In genomic region chrX:145545060-145545459, GRCm38 (mm10) we compare ENCODE assay signal across 25 mouse cellular contexts. TPM values are rescaled to one million over a fixed set of nuclear protein-coding genes. Genes with fewer than 3 reads are reported as not detected.
DNase-seq lines count a peak whose midpoint lies in the region; ATAC-seq and TF ChIP-seq lines count a peak whose summit lies in the region.
"Had no signal": no experiment of that assay in that cellular context is flagged by ENCODE, and none has a peak within 500 bp of the region (broad histone marks: within the 10 kb centered on the region; RNA-seq: fewer than 3 reads in every experiment).

No protein-coding gene starts in this region.

- TF ChIP-seq CTCF in C2C12 (IDR thresholded peaks at IDR 0.05; ENCODE audit: control insufficient read depth, insufficient read depth, insufficient read length): no peak

- no peak overlapping the region for H3K9ac ChIP-seq in midbrain, embryonic 16.5 days (ENCODE audit: low read depth, low read length)

- H3K4me1 ChIP-seq in midbrain, embryonic 16.5 days (ENCODE audit: control insufficient read depth, insufficient read depth, low read length): peaks cover 7% of the 10 kb centered on the region; the same call in 1 of the 2 replicates

- H3K4me2 ChIP-seq in midbrain, embryonic 16.5 days (ENCODE audit: low read length): no peak overlapping the region

- H3K4me3 ChIP-seq in C2C12 (ENCODE audit: insufficient read depth, poor library complexity, severe bottlenecking): no peak overlapping the region
- no peak overlapping the region for H3K4me3 ChIP-seq in midbrain, embryonic 16.5 days (ENCODE audit: low read depth, low read length)

- no peaks in the 10 kb centered on the region for H3K27me3 ChIP-seq in C2C12 (ENCODE audit: control insufficient read depth, insufficient read depth, insufficient read length)
- H3K27me3 ChIP-seq in midbrain, embryonic 16.5 days (ENCODE audit: control insufficient read depth, insufficient read depth, low read depth, low read length): no peaks in the 10 kb centered on the region
- H3K27me3 ChIP-seq: CH12.LX had no signal

- H3K9me3 ChIP-seq in midbrain, embryonic 16.5 days (replicated peaks; ENCODE audit: control insufficient read depth, low read length, poor library complexity, severe bottlenecking): no peaks in the 10 kb centered on the region
- H3K9me3 ChIP-seq: G1E had no signal

- no peaks in the 10 kb centered on the region for H3K79me3 ChIP-seq in C2C12 (ENCODE audit: low read depth)

- WGBS in midbrain, embryonic 16.5 days: 63% methylated on average over 3 of the region's 3 CpGs

- H3K36me3 ChIP-seq in C2C12 (ENCODE audit: control insufficient read depth, insufficient read depth): no peaks in the 10 kb centered on the region
- no peaks in the 10 kb centered on the region for H3K36me3 ChIP-seq in midbrain, embryonic 16.5 days (ENCODE audit: control insufficient read depth, insufficient read depth, low read length)
- H3K36me3 ChIP-seq: G1E had no signal

- no peak overlapping the region for H3ac ChIP-seq in C2C12 (ENCODE audit: control insufficient read depth, insufficient read length, low read depth)

- peak; percentile 8 for DNase-seq in 3T3-L1 (ENCODE audit: low read depth, low spot score)
- DNase-seq in Muller cell, postnatal 12 days (ENCODE audit: inconsistent ontology term): peak; percentile 55
- no peak for DNase-seq in gastrocnemius, adult 8-10 months (ENCODE audit: low spot score in 2 of 2)
- no peak for DNase-seq in natural killer cell, adult 2 months (ENCODE audit: low spot score in 2 of 2)
- DNase-seq: adrenal gland, adult 2 months; adrenal gland, adult 8-10 months; adrenal gland, postnatal 10 days; adrenal gland, postnatal 14 days; adrenal gland, postnatal 25 days; adrenal gland, postnatal 36 days; B cell, adult 2 months; cerebellum, adult 11 months; cerebellum, adult 11-12 months; cerebellum, adult 18-20 months; cerebellum, adult 2 months; cerebellum, adult 8-10 months; cerebellum, adult 9-10 months had no signal

- H3K27ac ChIP-seq in midbrain, embryonic 16.5 days (ENCODE audit: low read length): no peak overlapping the region

- no peak for ATAC-seq in midbrain, embryonic 16.5 days
- ATAC-seq: activated CD4-positive, CD25-positive, alpha-beta regulatory T cell, adult 4 months; CD4-positive, CD25-positive, alpha-beta regulatory T cell, adult 4 months; Patski had no signal

- H3K79me2 ChIP-seq in C2C12 (ENCODE audit: control insufficient read depth, insufficient read depth): no peaks in the 10 kb centered on the region

TF ChIP-seq in C2C12, 6 proteins besides CTCF, POLR2A, EP300 and RAD21:
- peak; percentile 78 for TF ChIP-seq CEBPB (IDR thresholded peaks at IDR 0.05; ENCODE audit: low read depth)
- TF ChIP-seq MAX (IDR thresholded peaks at IDR 0.05): no peak
TF ChIP-seq in C2C12: peak in this region for 1.

RNA-seq across cellular contexts. Expression of gene Amot, which starts 40.1 kb away (rescaled TPM):
- 7.0 TPM for polyA plus RNA-seq in C2C12 (2012; fragmentation: generic; extraction: Trizol)
- total RNA-seq in gastrocnemius, adult 8-10 months (2022): 100 to 1,000 TPM in 2 of 4 experiments, 10 to 100 TPM in 2; 88.2 to 119 (median 105) TPM
- polyA plus RNA-seq in midbrain, embryonic 16.5 days (2015; fragmentation: Nextera tagmentation; extraction: Ambion mirVana): 7.9 and 9.2 TPM in 2 replicates
- total RNA-seq: CH12.LX, MEL had no signal

Comparison
In these comparisons a context has a peak if more than half of its experiments do, and no peak if none do; other contexts are left out.
1. DNase-seq: peak in 3T3-L1 (single experiment) and Muller cell, postnatal 12 days (single experiment); none in gastrocnemius, adult 8-10 months (0 of 2) and natural killer cell, adult 2 months (0 of 2).